Mouse (Mus musculus) fibroblast of lung, adult 2 months (primary cell): ENCODE measurements around the gene Elof1.
"Not testable (repeated sequence)": the region's sequence is repeated elsewhere in the genome, so short reads cannot be mapped to it uniquely, and the experiment has no call there.

Experiments used
- DNase-seq: peaks from one replicate; pipeline ENCODE4 v3.0.0-alpha.2; 2011; ENCODE audit warnings: low read depth

Gene Elof1

DNA sequence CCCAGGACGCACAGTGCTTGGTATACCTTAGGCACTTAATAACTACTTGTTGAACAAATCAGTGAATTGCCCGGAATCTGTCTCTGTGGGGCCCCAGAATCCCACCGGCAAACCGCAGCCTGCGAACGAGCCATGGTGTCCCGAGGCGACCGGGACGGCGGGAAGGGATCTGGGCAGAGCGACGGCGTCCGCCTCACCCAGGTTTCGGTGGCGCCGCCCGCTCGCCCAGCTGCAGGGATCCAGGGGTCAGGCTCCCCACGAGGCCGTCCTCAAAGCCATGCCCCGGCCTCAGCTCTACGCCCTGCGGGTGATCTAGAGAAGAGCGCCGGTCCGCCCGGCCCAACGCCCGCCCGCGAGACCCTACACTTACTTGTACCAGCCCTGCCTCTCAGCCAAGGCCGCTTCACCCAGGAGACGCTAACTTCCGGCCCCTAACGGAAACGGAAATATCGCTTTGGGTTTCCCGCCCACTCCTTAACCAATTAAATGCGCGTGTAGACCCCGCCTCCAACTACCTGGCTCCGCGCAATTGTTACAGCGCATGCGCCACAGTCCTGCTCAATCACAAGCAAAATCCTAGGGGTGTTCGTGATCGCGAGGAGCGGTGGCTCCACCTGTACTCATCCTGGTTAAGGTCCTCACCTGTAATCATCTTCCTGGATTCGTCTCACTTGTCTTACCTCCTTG is at the start of gene Elof1:
Gene Elof1, minus strand, starts transcription at position 433 of the 687 bp plus-strand sequence.
- peak; percentile 90 for DNase-seq

DNA sequence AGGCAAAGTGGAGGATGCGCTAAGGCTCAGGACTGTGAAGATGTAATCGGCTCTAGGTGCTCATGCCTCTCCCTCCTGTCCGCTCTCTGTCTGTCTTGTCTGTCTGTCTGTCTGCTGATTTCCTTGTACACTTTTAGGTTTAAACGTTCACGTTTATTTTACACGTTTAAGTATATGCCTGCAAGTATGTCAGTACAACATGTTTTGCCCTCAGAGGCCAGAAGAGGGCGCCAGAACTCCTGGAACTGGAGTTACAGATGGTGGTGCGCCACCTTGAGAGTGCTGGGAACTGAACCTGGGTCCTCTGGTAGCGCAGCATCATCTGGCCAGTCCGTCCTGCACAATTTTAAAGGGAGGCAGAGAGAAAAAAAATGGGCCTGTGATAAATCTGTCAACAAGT is 49.7 kb upstream of the Elof1 start:
- DNase-seq, result no peak

DNA sequence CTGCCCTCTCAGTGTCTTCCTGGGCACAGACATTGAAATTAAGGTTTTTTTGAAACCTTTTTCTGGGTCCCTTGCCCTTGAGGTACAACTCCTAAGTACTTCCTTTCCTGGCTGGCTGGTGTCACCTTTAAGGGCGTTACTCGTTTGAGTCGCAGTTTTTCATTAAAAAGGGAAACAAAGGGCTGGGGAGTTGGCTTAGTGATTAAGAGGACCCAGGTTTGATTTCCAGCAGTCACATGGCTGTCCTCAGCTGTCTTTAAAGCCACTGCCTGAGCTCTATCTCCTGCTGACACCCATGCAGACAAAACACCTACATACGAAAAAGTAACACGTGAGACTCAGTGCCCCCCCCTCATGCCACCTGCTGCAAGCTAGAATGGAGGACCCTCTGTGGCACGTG is 49.0 kb upstream of the Elof1 start:
- no peak for DNase-seq

DNA sequence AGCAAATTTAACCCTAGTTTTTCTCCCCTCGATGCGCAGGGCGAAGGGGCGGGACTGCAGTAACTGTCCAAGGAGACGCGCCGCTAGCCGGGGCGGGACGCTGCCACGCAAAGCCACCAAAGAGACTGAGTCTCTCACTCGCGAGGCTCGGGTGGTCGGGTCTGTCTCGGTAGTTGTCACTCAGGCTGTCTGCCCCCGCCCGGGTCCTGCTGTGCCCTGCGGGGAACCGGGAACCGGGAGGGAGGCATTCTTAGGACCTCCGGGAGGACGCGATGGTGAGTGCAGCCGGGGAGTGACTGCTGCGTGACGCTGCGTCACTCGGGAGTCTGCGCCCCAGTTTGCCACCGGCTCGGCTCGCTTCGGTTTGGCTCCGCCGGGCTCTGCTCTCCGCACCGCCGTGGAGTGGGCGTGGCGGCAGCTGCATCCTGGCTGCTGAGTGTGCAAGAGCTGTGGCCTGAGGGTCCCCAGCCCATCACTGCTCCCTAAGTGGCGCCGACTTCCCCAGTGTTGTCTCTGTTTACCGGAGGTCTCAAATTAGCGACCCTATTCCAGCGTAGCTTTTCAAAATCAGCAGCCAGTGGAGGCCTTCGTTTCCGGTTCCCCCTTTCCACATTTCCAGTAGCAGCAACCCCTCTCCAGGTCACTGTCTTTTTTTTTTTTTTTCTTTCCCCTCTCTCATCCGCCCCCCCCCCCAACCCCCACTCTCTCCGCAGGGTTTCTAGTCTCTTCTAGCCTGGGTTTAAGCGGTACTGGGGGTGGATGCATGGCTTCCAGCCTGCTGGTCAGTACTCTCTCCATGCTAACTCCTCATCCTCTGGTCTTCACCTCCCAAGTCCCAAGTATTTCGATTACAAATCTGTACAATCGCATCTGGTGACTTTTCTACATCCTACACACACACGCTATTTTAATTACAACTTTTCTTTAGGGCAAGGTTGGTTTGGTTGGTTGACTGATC is 48.0 kb upstream of the Elof1 start:
- DNase-seq, result no peak

DNA sequence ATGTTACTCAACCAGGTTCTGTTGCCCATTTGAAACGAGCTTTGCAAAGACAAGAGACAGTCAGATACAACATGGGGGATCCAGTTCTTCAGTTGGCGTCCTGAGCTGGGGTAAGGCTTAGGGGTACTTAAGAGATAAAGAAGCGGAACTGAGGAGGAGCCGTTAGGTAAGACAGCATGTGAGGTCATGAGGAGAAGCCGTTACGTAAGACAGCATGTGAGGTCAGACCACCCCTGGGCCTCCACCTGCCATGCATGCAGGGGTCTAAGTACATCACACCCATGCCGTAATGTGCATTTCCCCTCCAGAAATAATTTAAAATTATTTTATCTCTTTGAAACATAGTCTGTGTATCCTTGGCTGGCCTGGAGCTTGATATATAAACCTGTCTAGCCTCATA is 45.9 kb upstream of the Elof1 start:
- DNase-seq, result no peak

DNA sequence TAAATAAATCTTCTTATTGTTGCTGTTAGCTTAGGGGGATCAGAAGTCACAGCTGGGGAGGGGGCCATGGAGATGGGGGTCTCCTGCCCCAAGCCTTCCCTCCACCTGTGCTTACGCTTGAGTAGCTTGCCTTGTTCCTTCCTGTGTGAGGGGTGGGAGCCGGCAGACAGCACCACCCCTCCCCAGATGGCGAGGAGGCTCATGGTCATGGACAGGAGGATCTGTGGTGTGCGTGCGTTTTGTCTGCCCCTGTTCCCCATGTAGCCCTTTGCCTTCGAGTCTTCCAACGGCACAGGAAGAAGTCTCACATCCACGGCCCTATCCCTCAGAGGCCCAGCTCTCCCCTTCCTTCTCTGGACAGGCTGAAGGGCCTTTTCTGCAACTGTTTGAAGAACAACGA is 45.3 kb upstream of the Elof1 start:
- no peak for DNase-seq

DNA sequence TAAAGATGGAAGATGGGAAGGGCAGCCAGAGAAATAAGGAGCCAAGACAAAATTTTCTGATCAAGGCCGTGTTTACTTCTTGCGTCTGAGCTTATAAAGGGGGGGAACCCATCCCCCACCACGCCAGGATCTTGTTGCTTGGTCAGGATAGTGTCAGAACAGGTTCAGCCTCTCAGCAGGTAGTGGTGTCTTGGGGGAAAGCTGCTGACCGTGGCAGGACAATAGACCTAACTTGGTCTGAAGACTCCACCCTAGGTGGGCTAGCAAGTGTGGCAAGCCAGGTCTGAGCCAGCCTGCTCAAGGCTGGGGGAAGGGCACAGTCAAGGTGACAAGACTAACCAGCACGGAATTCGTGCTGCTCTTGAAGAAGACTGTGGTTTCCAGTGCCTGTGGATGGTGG is 44.3 kb upstream of the Elof1 start:
- DNase-seq, result no peak

GRCm38 (mm10) chr9:22157516-22158265 is 40.7 kb upstream of the Elof1 start:
- DNase-seq, result no peak

DNA sequence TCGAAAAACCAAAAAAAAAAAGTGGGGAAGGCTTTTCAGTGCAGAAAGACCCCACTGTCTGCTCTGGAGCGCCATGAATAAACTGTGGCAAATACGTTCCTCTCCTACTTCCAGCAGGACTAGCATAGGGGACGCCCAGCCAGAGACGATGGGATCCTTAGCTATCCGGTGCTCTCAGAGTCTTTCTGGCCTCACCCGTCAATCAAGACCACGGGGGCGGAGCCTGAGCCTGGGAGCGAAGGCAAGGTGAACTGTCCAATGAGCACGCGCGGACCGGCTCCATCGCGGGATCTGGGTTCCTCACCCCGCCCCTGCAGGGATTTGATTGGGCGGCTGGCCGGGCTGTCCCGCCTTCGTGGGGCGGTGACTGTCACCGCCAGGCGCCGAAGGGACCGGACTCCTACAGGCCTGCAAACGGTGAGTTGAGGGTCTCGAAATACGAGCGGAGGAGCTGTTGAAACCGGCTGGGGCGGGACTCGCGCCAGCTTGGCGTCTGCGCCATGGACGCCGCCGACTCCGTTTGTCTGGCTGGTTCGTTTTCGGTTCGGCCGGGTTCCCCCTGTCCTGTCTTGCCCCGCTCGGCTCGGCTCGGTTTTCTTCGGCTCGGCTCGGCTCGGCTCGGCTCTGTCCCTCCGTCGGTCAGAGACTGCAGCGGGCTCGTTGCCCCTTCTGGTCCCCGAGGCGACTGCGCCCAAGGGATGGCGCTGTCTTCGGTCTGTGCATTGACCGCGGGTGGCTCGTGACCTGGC is 39.7 kb upstream of the Elof1 start, which contains the start of gene Pigyl:
Gene Pigyl, plus strand, starts transcription at position 350 of the 749 bp plus-strand sequence.
- DNase-seq, result peak; percentile 88

- no peak for DNase-seq
Observed at GRCm38 (mm10) chr9:22155614-22156013, 38.6 kb upstream of the Elof1 start.

GRCm38 (mm10) chr9:22153810-22154209 is 36.8 kb upstream of the Elof1 start:
- DNase-seq, result no peak

- DNase-seq, result no peak
Observed at GRCm38 (mm10) chr9:22150946-22151345, 34.0 kb upstream of the Elof1 start.

GRCm38 (mm10) chr9:22150249-22150693 is 33.3 kb upstream of the Elof1 start:
- not testable (repeated sequence) for DNase-seq

DNA sequence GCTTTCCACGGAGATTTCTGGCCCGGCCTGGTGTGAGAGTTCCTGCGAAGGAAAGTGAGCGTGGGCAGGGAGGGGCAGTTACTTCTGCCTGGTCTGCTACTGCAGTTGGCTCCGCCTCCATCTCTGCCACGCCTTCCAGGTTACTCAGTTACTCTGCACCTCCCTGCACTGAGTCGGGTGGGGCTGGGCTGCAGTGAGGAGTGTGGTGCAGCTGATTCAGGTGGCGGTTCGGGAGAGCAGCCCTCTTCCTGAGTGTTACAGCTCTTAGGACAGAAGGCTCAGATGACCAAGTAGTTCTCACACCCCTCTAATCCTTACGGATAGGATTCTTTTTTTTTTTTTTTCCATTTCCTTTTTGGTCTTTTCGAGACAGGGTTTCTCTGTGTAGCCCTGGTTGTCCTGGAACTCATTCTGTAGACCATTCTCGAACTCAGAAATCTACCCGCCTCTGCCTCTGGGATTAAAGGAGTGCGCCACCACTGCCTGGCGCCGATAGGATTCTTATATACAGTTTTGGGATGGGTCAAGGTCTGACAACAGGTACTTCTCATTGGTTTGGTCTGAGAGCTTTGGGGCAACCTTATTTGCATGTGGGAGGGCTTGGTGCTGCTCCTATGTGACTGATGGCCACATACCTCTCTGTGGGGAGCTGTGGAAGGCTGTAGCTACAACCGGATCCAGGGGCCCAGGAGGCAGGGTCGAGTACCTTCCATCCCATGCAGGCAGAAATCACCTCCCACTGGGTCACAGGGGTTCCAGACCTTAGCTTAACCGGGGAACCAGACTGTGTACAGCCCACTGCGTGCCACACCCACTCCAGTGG is 32.7 kb upstream of the Elof1 start:
- no peak for DNase-seq

DNA sequence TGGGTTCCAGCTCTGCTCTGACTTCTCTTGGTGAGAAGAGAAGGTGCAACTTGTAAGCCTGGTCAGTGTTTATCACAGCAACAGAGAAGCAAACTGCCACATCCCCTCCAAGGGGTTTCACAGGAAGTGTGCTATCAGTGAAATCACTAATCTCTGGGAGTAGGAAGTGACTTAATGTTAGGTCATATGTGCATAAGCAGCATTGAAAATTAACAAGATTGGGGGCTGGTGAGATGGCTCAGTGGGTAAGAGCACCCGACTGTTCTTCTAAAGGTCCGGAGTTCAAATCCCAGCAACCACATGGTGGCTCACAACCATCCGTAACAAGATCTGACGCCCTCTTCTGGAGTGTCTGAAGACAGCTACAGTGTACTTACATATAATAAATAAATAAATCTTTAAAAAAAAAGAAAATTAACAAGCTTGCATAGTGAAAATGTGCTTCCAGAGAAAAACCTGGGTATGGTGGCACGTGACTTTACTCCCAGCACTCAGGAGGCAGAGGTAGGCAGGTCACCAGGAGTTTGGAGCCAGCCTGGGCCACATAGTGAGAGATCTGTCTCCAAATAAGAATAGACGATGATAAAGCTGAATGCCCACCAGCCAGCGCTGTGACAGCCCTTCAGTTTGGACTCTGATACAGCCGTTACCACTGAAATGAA is 27.5 kb upstream of the Elof1 start:
- no peak for DNase-seq

GRCm38 (mm10) chr9:22143108-22144037 is 26.4 kb upstream of the Elof1 start:
- no peak for DNase-seq

DNA sequence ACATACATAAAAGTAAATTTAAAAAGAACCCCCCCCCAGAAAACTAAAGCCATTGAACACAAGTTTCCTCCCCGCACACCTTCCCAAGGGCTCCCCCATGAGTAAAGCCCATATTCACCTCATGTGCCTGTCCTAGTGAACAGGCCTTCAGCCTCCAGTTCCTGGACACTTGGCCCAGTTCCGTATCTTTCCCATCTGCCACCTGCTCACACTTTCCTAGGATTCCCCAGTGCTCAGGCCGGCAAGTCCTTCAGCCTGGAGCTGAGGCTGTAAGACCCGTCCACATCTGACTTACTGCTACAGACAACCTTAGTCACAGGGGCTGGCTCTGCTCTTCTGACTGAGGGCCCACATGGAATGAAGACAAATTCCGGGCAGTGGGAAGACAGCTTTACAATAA is 22.8 kb upstream of the Elof1 start:
- DNase-seq, result no peak

GRCm38 (mm10) chr9:22138480-22138879 is 21.5 kb upstream of the Elof1 start:
- no peak for DNase-seq
